Mouse (Mus musculus) adrenal gland, postnatal 0 days (tissue): ENCODE measurements around the gene Mtmr1. TPM values are rescaled to one million over a fixed set of nuclear protein-coding genes. Genes with fewer than 3 reads are reported as not detected.

Experiments used
- polyA plus RNA-seq: library from polyadenylated mRNA; unstranded; fragments of >200 nt; fragmentation: Nextera tagmentation; extraction: Ambion mirVana; gene quantifications from 2 replicates; pipeline ENCODE4 v1.2.1, GENCODE M21; 2015

The Mtmr1 gene
- polyA plus RNA-seq: 6.0 and 10.5 TPM in 2 replicates

DNA sequence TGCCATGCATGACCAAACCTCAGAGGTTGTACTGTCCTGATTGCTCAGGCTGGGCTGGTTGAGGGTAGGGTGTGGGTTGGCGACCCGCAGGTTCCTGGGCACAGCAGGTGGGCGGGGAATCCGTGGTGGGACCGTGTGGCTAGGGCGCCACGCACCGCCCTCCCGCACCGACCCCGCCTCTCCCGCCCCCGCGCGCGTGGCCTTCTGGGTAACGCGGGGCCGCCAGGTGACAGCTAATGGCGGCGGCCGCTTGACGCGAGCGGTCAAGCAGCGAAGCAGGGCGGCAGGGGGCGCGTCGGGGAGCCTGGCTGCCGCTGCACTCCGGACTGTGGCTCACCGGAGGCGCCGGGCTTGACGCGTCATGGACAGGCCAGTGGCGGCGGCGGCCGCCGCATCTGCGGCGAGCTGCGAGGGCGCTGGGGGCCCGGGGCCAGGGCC is at the start of gene Mtmr1:
Mtmr1 (plus strand) TSS at position 207 of the 438 bp plus-strand sequence.

Other genes with a start within 250 kb of the Mtmr1 start
- 9.3 and 12.1 TPM in 2 replicates for gene Mtm1, start 154.0 kb upstream of the Mtmr1 start, polyA plus RNA-seq
- gene Cd99l2, start 128.1 kb downstream of the Mtmr1 start, polyA plus RNA-seq: 24.0 and 37.3 TPM in 2 replicates
- 175 and 223 TPM in 2 replicates for gene Hmgb3, start 191.2 kb downstream of the Mtmr1 start, polyA plus RNA-seq